Mouse (Mus musculus) regulatory T cell (primary cell): ENCODE measurements around the gene Paqr7.

Source experiments
- in situ Hi-C: fragments of 300-600 bp; cut with MboI, MseI; formaldehyde crosslinking; loops from one replicate; pipeline ENCODE4 v1.15.1; 2025; ENCODE audit warnings: high pct_unique_total_duplicates

Paqr7 gene

DNA sequence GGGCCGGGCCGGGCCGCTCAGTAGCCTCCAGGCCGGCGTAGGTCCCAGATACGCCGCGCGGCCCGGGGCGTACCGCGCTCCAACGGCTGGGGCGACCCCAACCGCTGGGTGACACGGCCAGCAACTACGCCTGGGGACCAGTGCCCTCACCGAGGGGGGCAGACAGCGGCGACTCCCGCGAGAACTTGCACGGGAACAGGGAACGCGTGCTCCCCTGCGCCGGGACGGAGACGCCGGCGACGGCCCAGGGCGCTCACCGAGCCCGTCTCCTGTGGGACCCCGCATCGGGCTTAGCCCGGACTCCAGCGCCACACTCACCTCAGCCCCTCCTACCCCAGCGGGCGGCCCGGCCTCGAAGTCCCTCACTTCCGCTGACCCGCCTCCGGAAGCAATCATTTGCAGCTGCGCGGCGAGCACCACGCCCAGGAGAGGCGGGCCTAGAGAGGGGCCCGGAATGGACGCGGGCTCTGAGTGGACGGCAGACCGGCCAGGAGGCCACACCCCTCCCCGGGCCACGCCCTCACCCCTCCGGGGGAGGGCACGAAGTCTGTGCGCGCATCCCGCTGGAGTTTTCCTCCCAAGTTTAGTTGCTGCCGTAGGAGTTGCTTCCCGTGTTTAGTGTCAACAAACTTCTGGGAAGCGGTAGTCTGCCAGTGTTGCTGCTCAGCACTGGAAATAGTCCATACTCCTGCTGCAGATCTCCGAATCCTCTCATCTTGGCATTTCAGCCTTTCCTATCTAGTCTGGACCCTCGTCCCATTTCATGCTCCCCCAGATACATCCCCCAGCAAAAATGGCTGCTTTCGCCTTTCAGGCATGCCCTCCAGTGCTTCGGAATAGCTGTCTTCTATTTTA, 38.7 kb downstream of the Paqr7 start, which contains the start of gene Mtfr1l:
TSS of gene Mtfr1l (minus strand) at position 456 of the 855 bp plus-strand sequence.
- in situ Hi-C loops = no loop called here

DNA sequence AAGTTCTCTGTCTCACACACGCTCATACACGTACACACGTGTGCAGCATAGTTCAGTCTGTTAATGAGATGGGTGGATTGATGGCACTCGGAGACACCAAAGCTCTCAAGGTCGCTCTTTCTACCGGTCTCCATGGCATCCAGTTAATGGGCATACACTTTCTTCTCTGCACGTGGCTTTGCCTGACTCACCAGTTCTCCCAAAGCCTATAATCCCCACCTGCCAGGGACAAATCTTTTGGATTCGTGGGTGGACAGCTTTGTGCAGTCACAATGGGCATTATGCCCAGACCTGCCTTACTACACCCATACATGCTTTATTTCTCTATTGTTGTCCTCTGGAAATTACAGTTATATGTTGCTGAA, 39.3 kb downstream of the Paqr7 start:
- in situ Hi-C loops = no loop called here

DNA sequence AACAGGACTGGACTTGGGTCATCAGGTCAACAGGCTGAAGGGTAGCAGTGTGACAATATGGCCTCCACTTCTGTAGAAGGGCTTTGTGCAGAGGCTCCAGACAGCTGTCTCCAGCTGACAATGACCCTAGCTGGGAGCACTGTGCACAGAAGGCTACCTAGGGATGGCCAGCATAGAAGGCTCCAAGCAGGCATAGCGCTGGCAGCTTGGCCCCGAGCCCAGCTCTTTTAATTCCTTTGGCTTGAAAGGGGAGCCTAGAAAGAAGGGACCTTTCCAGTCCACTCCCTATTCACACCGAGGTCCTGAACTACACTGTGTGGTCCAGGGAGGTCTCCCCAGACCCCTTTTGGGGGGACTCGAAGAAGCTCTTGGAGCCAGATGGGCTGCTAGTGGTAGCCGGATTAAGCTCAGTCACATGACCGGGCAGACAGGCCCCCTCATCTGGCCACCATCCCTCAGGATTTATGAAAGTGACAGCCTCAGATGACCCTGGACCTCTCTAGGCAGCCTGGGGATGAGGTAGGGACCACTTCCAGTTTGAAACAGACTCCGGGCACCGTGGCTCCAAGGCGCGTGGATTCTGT, 42.6 kb downstream of the Paqr7 start:
- in situ Hi-C loops = no loop called here

GRCm38 (mm10) chr4:134542726-134543125, 46.2 kb downstream of the Paqr7 start:
- in situ Hi-C loops = loop anchor here (5.0 kb wide), 2 partner anchors 170 to 345 kb away; no protein-coding TSS in a partner anchor

- in situ Hi-C loops = loop anchor here (5.0 kb wide), 2 partner anchors 169 to 344 kb away; no protein-coding TSS in a partner anchor
These were observed 46.8 kb downstream of the Paqr7 start for GRCm38 (mm10) chr4:134543261-134543660.

- in situ Hi-C loops = no loop called here
These were observed 50.6 kb downstream of the Paqr7 start for GRCm38 (mm10) chr4:134546814-134547705.

- in situ Hi-C loops = no loop called here
These were observed 51.9 kb downstream of the Paqr7 start for GRCm38 (mm10) chr4:134548169-134548938.

GRCm38 (mm10) chr4:134549899-134550298, 53.4 kb downstream of the Paqr7 start:
- in situ Hi-C loops = no loop called here

GRCm38 (mm10) chr4:134551494-134552316, 55.2 kb downstream of the Paqr7 start, which contains the start of gene Selenon:
Gene Selenon (minus strand): TSS chr4:134552166.
- in situ Hi-C loops = no loop called here

GRCm38 (mm10) chr4:134553631-134554030, 57.1 kb downstream of the Paqr7 start:
- in situ Hi-C loops = no loop called here

DNA sequence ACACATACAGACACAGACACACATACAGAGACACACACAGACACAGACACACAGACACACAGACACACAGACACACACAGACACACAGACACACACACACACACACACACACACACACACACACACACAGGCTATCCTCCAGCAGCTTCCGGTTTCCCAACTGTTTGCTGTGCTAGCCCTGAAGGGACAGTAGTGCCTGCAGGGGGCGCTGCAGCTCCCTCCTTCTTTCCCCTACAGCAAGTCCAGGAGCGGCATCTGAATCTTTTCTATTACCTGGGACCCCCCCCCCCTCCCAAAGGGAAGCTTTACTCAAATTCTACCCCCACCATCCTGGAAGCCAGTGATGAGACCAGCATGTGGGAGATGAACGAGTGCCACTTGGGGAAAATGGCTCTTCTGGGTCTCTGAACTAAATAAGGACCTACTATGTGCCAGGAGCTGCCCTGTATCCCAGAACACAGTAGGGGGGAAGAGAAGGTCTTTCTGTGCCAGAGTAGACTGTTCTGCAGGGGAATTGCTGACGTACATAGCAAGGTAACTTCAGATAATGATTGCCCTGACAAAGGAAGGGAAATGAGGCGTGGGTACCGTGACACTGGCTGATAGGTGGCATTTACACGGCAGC, 59.6 kb downstream of the Paqr7 start:
- in situ Hi-C loops = no loop called here

- in situ Hi-C loops = no loop called here
These were observed 61.2 kb downstream of the Paqr7 start for GRCm38 (mm10) chr4:134557626-134558249.

DNA sequence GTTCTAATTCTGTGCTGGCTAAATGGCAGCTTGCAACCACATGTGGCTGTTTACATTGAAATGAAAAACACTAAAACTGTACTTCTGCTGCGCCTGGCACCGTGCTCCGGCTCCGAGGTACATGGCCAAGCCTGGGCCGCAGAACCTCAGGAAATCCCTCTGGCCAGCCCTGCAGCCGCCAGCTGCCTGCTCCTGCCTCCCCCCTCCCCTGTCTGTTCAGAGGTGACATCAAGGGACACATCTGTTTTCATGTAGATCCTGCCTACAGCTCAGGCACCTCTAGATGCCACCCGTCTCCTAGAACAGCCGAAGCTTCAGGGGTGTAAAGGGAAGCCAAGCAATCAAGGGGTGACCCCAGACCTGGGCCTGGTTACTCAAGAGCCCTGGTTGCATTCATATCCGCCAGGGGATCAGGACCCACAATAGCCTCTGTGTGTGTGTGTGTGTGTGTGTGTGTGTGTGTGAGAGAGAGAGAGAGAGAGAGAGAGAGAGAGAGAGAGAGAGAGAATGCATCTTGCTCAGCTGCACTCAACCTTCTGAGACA, 62.1 kb downstream of the Paqr7 start:
- in situ Hi-C loops = no loop called here

DNA sequence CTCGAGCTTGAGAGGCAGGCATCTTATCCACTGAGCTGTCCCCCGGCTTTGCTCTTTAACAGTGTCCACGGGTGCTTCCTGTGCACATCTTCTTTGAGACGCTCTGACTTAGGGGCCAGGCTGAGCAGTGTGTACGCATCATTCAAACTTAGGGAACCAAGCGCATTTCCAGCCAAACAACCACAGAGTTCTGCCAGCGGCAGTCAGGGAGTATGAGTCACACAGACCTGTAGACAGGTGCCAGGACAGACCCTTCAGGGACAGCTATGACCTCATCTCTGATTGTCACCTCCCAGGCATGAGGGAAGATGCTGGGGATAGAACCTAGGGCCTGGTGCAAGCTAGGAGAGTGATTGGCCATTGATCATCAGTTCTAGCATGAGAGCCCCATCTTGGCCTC, 62.7 kb downstream of the Paqr7 start:
- in situ Hi-C loops = no loop called here
